Mouse (Mus musculus) regulatory T cell (primary cell): Measurements from ENCODE around the gene Gm45837.

ENCODE experiments used
- in situ Hi-C: fragments of 300-600 bp; cut with MboI, MseI; formaldehyde crosslinking; loops from one replicate; pipeline ENCODE4 v1.15.1; 2025; ENCODE audit warnings: high pct_unique_total_duplicates

Gm45837 gene

DNA sequence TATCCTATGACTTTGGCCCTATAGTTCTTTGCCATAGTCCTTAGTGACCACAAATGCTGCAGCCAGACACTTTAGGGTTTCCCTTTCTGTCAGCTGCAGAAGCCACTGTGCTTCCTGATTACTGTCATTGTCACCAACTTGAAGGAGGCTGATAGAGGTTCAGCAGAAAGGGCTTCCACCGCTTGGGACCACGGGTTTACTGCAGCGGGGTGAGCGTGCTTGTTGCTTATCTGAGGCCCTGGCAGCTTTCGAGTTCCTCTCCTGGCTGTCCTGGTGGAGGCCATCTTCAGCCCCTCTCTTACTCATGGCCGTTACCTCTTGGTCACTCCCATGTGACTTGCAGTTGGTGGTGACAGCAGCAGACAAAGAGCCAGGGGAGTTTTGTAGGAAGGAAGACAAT, 21.4 kb upstream of the Gm45837 start:
- in situ Hi-C loops: no loop called here

DNA sequence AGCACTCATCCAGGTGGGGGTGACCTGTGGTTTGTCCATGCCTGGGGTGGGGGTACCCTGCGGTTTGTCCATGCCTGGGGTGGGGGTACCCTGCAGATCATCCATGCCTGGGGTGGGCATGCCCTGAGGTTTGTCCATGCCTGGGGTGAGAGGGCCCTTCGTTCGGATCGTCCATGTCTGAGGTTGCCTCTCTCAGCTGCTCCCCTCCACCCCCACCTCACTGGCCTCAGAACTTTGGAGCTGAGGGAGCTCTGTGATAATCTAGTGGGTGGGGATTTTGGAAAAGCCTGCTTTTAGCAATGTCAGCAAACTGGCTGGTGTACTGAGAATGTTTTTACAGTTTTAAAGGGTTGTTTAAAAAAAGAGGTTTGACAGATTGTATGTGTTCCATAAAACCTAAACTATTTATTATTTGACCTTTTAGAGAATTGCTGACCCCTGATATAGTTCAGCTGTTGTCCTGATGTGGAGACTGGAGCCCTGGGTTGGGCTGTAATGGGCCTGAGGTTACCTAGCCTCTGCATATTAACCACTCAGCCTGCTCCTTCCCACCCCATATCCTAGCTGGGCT, 18.7 kb upstream of the Gm45837 start:
- in situ Hi-C loops: no loop called here

DNA sequence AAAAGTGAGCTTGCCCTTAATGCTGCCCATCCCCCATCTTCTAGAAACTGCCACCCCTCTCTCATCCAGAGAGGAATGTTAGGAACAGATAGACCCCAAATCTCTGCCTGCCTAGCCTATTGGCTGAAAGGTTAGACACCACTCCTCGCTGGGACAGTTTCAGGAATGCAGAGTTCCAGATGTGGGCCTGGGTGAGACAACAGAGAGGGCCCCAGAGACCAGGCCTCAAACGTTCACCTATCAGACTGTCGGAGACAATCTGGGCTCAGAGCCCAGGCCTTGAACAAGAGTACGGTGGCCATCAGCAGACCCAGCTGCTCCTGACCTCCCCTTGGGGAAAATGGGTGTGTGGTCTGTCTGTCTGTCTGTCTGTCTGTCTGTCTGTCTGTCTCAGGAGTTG, 17.7 kb upstream of the Gm45837 start:
- in situ Hi-C loops: no loop called here

DNA sequence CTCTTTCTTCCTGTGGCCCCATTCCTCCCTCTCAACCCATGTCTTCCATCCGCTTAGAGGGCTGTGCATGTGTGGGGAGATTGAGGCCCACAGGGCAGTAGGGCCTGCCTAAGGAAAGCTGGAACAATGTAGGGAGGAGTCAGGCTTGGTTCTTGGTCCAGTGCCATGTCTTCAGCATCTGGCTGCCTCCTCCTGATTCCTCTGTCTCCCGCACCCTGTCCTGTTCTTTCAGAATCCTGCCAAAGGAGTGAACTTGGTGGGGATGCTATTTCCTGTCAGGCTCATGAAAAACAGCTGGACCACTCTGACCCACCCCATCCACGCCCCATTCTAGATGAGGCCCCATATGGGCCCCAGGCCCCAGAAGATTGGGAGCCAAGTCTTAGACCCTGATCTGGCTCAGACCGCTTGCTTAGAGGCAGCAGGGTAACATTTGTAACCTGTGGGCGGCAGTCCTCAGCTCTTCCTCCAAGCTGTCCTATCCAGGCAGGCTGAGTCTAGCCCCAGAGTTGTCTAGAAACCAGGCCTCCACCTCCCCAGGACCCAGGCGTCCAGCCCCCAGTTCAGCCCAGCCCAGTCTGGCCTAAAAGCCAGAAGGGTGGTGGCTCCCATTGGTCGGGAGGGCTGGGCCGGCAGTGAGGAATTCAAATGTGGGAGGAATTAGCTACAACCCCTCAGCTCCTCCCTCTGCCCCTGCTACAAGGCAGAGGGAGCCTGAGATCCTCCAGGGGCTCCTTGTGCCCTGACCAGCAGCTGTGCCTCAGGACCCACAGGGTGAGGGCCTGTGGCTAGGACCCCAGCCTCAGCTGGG, 16.8 kb upstream of the Gm45837 start:
- in situ Hi-C loops: no loop called here

DNA sequence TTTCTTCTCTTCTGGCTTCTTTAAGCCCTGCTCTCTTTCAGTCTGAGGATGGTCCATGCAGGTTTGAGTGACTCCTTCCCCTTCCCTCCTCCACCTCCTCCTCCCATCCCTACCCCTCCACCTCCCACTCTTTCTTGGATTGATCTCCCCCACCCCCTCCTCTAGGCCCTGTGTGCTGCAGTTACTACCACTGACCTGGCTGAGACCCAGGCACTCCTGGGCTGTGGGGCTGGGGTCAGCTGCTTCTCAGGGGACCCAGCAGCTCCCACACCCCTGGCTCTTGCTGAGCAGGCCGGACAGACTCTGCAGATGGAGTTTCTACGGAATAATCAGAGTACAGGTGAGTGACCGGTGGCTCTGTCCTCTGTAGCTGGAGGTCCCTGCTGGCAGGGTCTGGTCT, 16.1 kb upstream of the Gm45837 start:
- in situ Hi-C loops: no loop called here

DNA sequence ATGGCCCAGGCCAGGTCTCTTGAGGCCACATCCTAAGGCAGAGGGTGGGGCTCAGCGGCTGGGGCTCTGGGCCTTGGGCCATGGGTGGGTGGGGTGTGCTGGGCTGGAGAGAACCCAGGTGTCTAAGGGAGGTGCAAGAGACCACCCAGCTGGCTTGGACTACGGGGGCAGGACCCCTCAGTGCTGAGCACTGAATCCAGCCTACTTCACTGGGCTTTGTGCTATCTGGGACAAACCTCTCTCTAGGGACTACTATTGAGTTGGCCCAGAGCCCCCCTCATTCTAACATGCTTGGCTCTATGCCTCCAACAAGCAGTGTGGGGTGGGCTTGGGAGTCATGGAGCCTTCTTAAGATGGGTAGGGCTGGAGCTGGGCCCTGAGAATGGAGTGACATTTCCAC, 15.2 kb upstream of the Gm45837 start:
- in situ Hi-C loops: no loop called here

DNA sequence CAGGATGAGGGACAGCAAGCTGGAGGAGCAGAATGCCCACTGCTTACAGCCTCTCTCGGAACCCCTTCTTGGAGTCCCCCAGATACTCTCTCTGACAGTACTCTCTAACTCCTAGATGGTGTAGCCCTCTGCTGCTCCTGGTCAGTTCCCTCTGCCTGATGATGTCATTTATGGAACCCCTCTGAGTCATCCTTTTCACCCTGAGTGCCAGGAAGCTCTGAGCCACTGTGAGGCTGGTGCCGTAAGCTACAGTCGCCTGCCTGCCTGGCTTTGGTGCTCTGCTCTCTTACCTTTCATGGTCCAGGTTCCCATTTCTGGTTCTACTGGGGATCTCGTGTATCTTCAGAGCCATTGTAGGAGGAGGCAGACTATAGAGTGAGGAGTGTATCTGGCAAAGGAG, 13.5 kb upstream of the Gm45837 start:
- in situ Hi-C loops: no loop called here

DNA sequence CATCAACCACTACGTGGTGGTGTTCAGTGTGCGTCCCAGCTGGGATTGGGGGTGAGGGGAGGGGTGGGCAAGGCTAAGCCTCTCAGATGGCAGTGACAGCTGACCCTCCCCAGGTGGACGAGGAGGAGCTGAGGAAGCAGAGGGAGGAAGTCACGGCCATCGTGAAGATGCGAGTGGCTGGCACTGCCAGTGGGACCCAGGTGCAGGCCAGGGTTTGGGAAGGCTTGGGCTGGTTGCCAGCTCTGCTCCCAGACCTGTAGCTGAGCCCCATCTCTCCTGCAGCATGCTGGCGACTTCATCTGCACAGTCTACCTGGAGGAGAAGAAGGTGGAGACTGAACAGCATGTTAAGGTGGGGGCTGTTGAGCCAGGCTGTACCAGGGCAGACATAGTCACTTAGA, 9.2 kb upstream of the Gm45837 start:
- in situ Hi-C loops: no loop called here

DNA sequence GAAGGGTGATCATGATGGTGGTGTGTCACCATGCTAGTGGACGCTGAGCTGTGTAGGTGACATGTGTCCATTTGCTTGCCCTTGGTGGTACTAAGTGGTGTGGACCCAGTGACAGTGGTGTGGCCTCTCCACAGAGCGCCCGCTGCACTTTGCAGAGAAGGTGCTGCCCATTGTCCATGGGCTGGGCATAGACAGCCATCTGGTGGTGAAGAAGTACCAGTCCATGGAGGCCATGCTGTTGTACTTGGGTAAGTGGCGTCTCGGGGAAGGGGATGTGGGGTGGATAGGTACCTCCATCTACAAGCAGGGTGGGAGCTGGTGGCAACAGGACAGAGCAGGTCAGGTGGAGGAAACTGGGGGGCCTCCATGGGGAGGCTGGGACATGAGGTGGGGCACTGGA, 6.9 kb upstream of the Gm45837 start:
- in situ Hi-C loops: no loop called here

DNA sequence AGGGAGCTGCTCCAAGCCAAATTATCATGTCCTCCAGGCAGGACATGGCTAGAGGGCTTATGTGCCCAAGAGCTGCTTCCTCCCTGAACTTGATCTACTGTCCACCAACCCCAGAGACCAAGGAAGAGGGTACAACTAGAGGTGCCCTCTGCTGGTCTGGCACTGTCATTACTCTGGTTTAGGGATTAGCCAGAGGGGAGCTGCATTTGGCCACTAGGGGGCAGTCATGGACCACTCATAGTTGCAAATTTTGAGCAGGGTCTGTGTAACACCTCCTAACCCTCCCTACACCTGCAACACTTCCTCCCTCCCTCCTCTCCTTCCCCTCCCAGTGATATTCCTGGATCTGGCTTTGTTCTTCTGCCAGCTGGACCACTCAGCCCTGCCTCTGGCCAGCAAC, 2.1 kb downstream of the Gm45837 start:
- in situ Hi-C loops: no loop called here

DNA sequence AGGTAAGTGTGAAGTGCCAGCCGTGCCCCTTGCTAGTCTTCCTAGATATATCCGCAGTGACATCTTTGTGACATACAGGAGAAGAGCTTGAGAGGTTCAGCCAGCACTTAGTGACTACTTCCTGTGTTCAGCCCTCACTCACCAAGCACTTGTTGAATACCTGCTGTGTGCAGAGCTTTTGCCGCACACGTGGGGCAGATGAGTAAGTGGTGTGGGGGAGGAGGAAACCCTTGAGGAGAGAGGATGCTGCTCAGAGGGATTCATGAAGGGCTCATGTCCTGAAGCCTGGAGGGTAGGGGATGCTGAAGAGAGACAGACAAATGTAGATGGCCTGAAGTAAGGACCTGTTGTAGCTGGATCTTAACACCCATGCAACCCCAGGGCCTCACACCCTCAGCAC, 3.5 kb downstream of the Gm45837 start:
- in situ Hi-C loops: no loop called here

DNA sequence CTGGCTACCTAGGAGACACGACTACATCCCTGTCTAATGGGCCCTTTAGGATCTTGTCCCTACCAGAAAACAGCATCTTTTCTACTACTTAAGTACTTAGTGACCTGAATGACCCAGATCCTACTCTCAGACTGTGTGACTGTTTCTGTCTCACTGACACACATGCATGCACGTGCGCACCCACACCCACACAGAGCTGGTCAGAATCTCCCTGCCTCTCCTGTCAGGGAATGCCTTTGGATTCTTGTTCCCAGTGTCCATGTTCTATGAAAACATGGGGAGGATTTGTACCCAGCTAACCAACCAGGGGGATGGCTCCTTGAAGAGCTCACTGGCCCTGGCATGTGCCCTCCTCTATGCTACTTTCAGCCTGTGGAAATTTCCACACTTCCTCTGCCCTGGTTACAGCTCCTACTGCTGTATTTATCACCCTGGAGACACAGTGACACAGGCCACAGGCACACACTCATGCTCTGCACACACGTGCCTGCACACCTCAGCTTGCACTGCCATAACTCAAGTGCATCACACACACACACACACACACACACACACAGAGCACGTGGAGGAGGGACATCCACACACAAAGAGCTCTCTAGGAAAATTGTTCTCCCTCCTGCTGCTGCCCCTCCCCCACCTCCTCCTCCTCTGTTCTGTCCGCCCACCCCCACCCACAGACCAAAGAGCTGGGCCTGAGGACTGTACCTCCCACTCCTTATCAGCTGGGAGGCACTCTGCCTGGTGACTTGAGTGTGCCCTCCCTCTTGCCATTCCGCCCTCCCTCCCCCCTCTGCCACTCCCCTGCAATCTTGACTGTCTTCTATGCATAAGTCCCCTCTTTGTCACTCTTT, 4.2 kb downstream of the Gm45837 start:
- in situ Hi-C loops: no loop called here

DNA sequence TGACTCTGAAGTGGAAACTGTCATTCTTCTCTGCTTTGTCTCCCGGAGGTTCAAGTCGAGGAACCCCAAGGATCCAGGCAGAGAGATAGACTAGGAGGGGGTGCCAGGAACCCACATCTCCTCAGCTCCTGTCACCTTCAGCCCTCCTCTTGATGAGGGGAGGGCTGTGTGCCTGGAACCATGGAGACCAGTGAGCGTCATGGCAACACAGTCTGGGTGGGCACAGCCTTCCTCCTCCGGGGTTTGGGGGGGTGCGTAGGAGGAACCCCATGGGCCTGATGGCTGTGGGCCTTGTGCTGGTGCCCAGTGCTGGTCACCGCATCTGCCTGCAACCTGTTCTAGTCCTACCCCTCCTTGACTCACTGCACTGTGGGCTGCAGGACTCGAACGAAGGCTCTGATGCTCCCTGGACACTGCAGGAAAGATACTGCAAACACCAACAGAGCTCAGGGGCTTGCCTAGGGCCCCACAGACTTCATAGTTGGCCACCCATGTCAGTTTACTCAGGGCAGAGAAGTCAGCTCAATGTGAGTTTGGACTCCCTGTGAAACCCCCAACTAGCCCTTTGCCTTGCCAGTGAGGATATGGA, 4.9 kb downstream of the Gm45837 start:
- in situ Hi-C loops: no loop called here

DNA sequence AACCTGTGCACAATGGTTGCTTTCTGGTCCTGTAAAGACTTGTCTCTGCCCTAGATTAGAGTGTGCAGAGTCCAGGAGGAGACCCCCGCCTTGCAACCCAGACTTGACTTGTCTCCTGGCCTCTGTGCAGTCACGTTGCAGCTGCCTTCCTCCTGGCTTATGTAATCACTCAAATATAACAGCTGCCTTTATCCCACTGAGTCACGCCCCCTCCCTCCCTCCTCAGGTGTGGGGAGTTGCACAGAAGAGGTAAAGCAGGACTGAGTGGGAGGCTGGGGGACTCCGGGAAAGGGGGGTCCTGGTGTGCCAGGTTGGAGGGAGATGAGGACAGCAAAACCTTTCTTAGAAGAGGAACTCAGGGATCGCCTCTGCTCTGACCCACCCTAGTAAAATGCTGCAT, 5.7 kb downstream of the Gm45837 start:
- in situ Hi-C loops: no loop called here

DNA sequence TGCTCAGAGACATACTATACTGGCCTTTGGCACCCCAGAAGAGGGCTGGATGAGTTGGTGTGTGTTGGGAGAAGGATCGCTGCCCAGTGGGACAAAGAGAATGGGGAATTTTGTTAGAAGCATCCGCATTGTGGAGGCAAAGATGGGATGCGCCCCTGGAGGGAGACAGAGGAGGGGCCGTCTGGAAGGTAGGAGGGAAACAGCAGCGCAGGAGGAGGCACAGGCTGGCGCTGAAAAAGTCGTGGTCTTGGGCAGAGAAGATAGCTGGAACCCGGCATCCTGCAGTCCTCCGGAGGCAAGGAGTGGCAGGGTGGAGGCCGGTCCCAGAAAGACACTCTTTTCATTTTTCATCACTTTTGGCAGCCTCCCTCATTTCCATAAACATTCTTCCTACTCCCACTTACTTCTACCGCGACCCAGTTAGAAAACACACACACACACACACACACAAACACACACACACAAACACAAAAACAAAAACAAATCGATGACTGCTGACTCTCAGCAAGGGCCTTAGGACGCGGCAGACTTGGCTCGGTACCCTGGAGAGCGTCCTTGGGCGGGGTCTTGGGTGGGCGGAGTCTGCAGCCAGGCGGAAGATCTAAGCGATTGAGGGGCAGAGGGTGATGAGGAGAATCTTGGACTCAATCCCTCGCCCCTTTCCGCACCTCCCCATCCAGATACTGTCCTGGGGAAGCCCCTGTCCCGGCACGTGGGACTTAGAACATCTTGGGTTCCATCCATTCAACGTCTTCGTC, 8.5 kb downstream of the Gm45837 start:
- in situ Hi-C loops: no loop called here

DNA sequence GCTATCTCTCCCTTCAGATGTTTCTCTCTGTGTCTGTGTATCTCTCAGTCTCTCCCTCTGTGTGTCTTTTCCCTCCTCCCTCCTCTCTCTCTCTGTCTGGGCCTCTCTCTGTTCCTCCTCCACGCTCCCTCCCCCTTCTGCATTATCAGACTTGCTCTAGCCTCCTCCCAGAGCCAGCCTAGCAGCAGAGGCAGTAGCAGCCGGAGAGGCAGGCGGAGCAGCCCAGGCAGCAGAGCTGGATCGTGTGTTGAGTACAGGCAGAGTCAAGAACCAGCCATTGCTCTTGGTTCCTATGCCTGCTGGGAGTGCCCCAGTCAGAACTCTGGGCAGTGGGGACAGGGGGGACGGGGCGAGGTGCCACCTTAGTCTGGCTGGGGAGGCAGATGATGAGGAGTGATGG, 10.8 kb downstream of the Gm45837 start, which contains the start of gene Pde2a:
Gene Pde2a (plus strand): TSS at position 163 of the 400 bp plus-strand sequence.
- in situ Hi-C loops: no loop called here

DNA sequence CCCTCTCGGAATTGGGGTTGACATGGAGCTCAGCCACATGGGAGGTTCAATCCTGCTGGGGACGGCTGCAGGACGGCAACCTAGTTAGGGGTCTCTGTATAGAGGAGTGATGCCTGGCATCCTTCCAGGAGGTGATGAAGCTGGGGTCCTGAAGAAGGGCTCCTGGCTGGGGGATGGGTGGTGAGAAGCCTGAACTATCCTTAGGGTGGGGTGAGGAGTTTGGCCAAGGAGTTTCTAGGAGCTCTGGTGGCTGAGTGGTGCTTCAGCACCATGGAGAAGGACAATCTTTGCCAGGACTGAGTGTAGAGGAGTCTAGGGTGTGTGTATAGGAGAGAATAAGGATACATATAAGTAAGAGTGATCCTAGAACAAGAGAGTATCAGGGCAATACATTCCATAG, 11.4 kb downstream of the Gm45837 start:
- in situ Hi-C loops: no loop called here

DNA sequence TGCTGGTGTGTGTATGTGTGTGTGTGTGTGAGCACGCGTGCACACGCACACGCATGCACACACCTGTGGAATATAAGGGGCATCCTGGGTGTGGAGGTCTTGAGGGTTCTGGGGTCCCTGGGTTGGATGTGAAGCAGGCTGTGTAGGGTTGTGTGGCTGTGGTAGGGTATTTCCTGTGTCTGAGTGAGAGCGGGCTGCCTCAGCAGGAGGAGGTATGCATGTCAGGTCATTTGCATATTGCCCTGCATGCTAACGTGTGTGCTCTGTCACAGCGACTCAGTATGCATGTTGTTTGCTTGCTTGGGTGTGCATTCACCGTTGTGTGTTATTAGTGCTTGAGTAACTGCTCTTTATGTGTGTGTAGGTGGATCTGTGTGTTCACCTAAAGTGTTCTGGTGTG, 12.0 kb downstream of the Gm45837 start:
- in situ Hi-C loops: no loop called here

DNA sequence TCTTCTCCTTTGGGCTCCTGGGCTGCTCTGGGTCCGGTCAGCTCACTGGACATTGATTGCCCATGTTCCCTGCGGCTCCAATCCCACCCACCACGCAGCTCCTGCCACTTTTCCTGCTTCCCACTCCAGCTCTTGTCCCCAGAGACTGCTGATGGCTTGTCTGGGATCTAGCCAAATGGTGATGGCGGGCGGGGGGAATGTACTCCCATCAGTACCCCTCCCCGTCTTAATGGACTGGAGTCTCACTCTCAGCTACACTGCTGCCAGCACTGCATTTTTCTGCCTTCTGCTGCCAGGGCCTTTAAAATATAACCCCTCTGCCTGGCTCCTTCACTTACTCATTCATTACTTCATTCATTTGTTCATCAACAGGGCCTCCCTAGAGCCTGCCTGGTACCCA, 13.3 kb downstream of the Gm45837 start:
- in situ Hi-C loops: no loop called here

DNA sequence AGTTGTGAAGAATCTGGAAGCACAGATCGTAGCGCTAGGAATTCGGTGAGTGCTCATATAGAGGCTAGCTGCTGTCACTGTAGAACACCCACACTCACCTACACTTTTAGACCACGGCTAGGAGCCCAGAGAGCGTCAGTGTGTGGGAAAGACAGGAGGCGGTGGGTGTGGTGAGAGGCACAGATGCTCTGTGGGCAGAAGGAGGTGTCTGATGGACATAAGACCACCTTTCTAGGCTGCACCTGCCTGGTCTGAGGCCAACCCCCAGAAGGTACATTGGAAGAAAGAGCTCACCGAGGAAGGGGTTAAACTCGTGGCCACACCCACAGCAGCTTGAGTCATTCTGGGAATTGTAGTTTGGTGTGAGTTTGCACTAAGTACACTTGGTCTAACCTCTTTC, 16.0 kb downstream of the Gm45837 start:
- in situ Hi-C loops: no loop called here

DNA sequence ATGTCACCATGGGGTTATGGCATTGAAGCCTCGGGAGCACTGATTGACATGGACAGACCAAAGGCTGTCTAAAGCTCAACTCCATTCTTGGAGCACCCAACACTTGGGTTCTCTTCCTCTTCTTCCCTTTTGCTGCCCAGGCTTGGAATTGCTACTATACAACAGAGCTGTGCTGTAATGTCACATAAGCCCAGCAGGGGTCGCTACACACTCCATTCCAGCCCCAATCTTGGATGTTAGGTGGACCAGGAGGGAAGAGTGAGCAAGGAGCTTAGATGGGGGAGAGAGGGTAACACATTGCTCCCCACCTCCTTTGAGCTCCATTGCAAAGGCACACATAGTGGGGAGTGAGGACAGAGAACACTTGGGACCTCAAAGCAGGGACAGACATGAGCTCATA, 17.1 kb downstream of the Gm45837 start:
- in situ Hi-C loops: no loop called here

DNA sequence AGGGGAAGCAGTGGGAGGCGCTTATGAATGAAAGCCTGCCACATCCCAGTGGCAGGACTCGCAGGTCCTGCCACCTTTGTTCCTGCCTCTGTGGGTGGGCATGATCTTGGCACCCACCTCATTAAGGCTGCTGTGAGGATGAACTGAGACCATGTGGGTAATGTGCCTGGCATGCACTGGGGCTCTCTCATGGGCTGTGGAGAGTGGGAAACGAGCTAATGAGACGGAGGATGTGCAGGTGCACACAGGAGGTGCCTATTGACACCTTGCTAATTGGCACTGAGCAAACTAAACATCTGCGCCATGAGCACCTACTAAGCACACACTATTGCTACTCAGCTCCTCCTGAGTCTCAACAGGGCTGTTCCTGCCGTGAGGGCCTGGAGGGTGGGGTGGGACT, 24.4 kb downstream of the Gm45837 start:
- in situ Hi-C loops: no loop called here
